8 mouse cellular contexts compared by ENCODE assay signal in the genomic region with DNA sequence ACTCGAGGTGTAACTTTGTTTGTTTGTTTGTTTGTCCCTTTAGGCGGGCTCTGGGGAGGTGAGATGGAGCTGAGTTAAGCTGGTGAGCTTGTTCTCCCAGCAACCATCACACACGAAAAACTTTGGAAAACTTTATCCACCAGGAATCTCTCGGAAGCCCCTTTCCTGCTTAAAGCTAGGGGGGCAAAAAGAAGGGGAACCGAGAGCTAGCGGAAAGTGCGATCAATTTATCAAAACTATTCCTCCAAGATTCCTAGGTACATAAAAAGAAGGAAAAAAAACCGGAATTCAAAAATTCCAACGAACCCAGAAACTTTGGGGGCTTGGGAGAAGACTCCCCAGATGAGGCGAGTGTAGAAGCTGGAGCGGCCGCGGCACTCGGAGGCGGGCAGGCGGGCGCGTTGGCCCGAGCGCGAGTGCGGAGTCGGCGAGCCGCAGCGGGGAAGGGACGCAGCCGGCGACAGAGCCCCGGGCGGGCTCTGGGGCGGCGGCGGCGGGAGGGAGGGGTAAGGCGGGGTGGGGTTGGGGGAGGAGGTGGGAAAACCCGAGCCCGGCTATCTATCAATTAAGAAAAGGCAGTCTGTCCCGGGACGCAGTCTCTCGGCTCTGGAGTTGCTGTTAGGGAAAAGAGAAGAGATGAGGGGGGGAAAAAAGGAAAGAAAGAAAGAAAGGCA. TPM values are rescaled to one million over a fixed set of nuclear protein-coding genes. Genes with fewer than 3 reads are reported as not detected.
A peak's percentile ranks its signal among the peaks of the same experiment; 100 is the strongest.
DNase-seq lines count a peak whose midpoint lies in the region; ATAC-seq lines count a peak whose summit lies in the region.

No protein-coding gene starts in this region.

- no peaks in the 10 kb centered on the region for H3K9me3 ChIP-seq in heart, embryonic 14.5 days (ENCODE audit: control insufficient read depth, low read length)
- H3K9me3 ChIP-seq in limb, embryonic 12.5 days = no peaks in the 10 kb centered on the region
- H3K9me3 ChIP-seq in neural tube, embryonic 11.5 days (ENCODE audit: control insufficient read depth, low read length) = no peaks in the 10 kb centered on the region

- H3K4me3 ChIP-seq in heart, embryonic 14.5 days (ENCODE audit: control insufficient read depth in 1 of 2, insufficient read depth in 1 of 2, low read depth in 1 of 2, low read length in 2 of 2) = peak overlapping the region; percentile 54
- peak overlapping the region; percentile 76 for H3K4me3 ChIP-seq in limb, embryonic 12.5 days (replicated peaks)
- H3K4me3 ChIP-seq in neural tube, embryonic 11.5 days (ENCODE audit: low read depth, low read length) = peak overlapping the region; percentile 38

- no peak for ATAC-seq in heart, embryonic 14.5 days (ENCODE audit: insufficient number of reproducible peaks, insufficient read depth, low FRiP score, low read depth)
- ATAC-seq in limb, embryonic 12.5 days (ENCODE audit: insufficient number of reproducible peaks, insufficient read depth, low FRiP score, low TSS enrichment, low read depth) = no peak
- ATAC-seq in neural tube, embryonic 11.5 days (ENCODE audit: insufficient read depth, low FRiP score, low TSS enrichment) = no peak

- no peak overlapping the region for H3K27ac ChIP-seq in heart, embryonic 14.5 days (replicated peaks in 1 of 2; ENCODE audit: control insufficient read depth in 1 of 2, insufficient read depth in 1 of 2, low read depth in 2 of 2, low read length in 2 of 2)
- H3K27ac ChIP-seq in limb, embryonic 12.5 days = peak overlapping the region; percentile 97
- no peak overlapping the region for H3K27ac ChIP-seq in neural tube, embryonic 11.5 days (ENCODE audit: low read depth, low read length)

- H3K27me3 ChIP-seq in heart, embryonic 14.5 days (ENCODE audit: control insufficient read depth, insufficient read depth, low read length) = peaks cover 63% of the 10 kb centered on the region
- H3K27me3 ChIP-seq in limb, embryonic 12.5 days = peaks cover 23% of the 10 kb centered on the region
- peaks cover 63% of the 10 kb centered on the region for H3K27me3 ChIP-seq in neural tube, embryonic 11.5 days (ENCODE audit: control insufficient read depth, insufficient read depth, low read length)

- DNase-seq in kidney, adult 18-20 months = peak; percentile 20
- no peak for DNase-seq in kidney, adult 9 months
- peak; percentile 19 for DNase-seq in adipocyte (ENCODE audit: low spot score)
- peak; percentile 61 for DNase-seq in neural tube, embryonic 11.5 days (ENCODE audit: low spot score)
- DNase-seq in frontal cortex, postnatal 25 days (ENCODE audit: low spot score in 2 of 2) = no peak
- DNase-seq in right cerebral cortex, postnatal 4 days = no peak

- H3K36me3 ChIP-seq in heart, embryonic 14.5 days (ENCODE audit: control insufficient read depth, insufficient read depth, low read length) = no peaks in the 10 kb centered on the region
- peaks cover 7% of the 10 kb centered on the region; the same call in 1 of the 2 replicates for H3K36me3 ChIP-seq in limb, embryonic 12.5 days
- H3K36me3 ChIP-seq in neural tube, embryonic 11.5 days (ENCODE audit: control insufficient read depth, insufficient read depth, low read length) = no peaks in the 10 kb centered on the region

- H3K4me2 ChIP-seq in heart, embryonic 14.5 days (ENCODE audit: low read length) = peak overlapping the region; percentile 93
- peak overlapping the region; percentile 88 for H3K4me2 ChIP-seq in limb, embryonic 12.5 days
- H3K4me2 ChIP-seq in neural tube, embryonic 11.5 days (ENCODE audit: low read depth) = peak overlapping the region; percentile 92

- peak overlapping the region; percentile 64 for H3K9ac ChIP-seq in heart, embryonic 14.5 days (ENCODE audit: low read length)
- H3K9ac ChIP-seq in limb, embryonic 12.5 days (replicated peaks) = peak overlapping the region; percentile 93
- H3K9ac ChIP-seq in neural tube, embryonic 11.5 days (ENCODE audit: low read length) = peak overlapping the region; percentile 41

- under 1% methylated on average over 41 of the region's 41 CpGs for WGBS in heart, embryonic 14.5 days
- under 1% methylated on average over 41 of the region's 41 CpGs for WGBS in limb, embryonic 12.5 days
- WGBS in neural tube, embryonic 11.5 days = under 1% methylated on average over 29 of the region's 41 CpGs

- peaks cover 22 to 55% of the 10 kb centered on the region in 2 experiments for H3K4me1 ChIP-seq in heart, embryonic 14.5 days (ENCODE audit: control insufficient read depth in 2 of 2, insufficient read depth in 2 of 2, low read length in 2 of 2)
- peaks cover 46% of the 10 kb centered on the region for H3K4me1 ChIP-seq in limb, embryonic 12.5 days (replicated peaks)
- H3K4me1 ChIP-seq in neural tube, embryonic 11.5 days (ENCODE audit: control insufficient read depth, insufficient read depth, low read length) = peaks cover 30% of the 10 kb centered on the region

RNA-seq across cellular contexts. Expression of gene Cyp26b1, which starts 5.3 kb away (rescaled TPM):
- polyA plus RNA-seq in heart, embryonic 14.5 days (2014; fragmentation: Nextera tagmentation; extraction: Ambion mirVana) = 0.62 and 0.71 TPM in 2 replicates
- polyA plus RNA-seq in limb, embryonic 12.5 days (2016; fragmentation: Nextera tagmentation; extraction: Ambion mirVana) = 44.8 and 45.4 TPM in 2 replicates
- polyA plus RNA-seq in neural tube, embryonic 11.5 days (2014; fragmentation: Nextera tagmentation; extraction: Ambion mirVana) = 1.9 and 2.6 TPM in 2 replicates

Comparison
In these comparisons a context has a peak if more than half of its experiments do, and no peak if none do; other contexts are left out.
1. DNase-seq: peak in kidney, adult 18-20 months (single experiment), adipocyte (single experiment) and neural tube, embryonic 11.5 days (single experiment); none in kidney, adult 9 months (single experiment), frontal cortex, postnatal 25 days (0 of 2) and right cerebral cortex, postnatal 4 days (single experiment).
2. H3K9ac ChIP-seq: peak in every context shown above with its lines; median percentile 93 in limb, embryonic 12.5 days; 64 in heart, embryonic 14.5 days; 41 in neural tube, embryonic 11.5 days.
3. RNA of gene Cyp26b1, which starts 5.3 kb away (polyA plus RNA-seq): 44.8 to 45.4 TPM in limb, embryonic 12.5 days; 1.9 to 2.6 TPM in neural tube, embryonic 11.5 days and 0.62 to 0.71 TPM in heart, embryonic 14.5 days; every median in the first group is over 10 times any median in the second.
4. Peak in every context shown above with its lines, with median percentiles within 50 percentile points of each other: H3K4me2 ChIP-seq and H3K4me3 ChIP-seq.